Mouse (Mus musculus): ENCODE data around the gene Sh3pxd2a. TPM values are rescaled to one million over a fixed set of nuclear protein-coding genes. Genes with fewer than 3 reads are reported as not detected.

The Sh3pxd2a gene
- polyA plus RNA-seq, 1 experiment, result 13.4 TPM

DNA sequence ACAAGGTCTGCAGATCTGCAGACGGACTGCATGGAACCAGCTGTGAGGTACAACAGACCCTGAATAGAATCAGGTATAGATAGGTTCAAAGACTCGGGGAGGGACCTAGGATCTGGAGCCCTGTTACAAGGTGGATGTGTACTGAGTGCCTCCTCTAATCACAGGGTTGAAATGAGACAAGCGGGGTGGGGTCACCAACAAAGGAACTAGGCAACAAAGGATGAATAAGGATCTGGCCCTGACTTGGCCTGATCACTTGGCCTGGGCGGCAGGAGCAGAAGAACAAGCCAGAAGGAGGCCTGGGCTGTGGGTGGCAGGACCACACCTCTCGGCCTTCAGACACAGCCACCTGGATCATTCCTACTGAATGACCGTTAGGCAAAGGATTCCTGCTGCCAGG is 178.6 kb downstream of the Sh3pxd2a start:
- Histone ChIP-seq H3K4me1 (ENCODE audit: control insufficient read depth, insufficient read depth, low read length) (no peaks in the 10 kb centered on the region; the same call in 1 of the 2 replicates), H3K4me3 (ENCODE audit: insufficient read depth, low read length) (no peak overlapping the region), H3K27ac (ENCODE audit: insufficient read depth, low read length) (no peak overlapping the region)
- TF ChIP-seq POLR2A (IDR thresholded peaks at IDR 0.05; ENCODE audit: extremely low read depth, insufficient read depth, low read length), result no peak
- TF ChIP-seq CTCF (IDR thresholded peaks at IDR 0.05; ENCODE audit: extremely low read depth, insufficient read depth, low read length), result no peak

DNA sequence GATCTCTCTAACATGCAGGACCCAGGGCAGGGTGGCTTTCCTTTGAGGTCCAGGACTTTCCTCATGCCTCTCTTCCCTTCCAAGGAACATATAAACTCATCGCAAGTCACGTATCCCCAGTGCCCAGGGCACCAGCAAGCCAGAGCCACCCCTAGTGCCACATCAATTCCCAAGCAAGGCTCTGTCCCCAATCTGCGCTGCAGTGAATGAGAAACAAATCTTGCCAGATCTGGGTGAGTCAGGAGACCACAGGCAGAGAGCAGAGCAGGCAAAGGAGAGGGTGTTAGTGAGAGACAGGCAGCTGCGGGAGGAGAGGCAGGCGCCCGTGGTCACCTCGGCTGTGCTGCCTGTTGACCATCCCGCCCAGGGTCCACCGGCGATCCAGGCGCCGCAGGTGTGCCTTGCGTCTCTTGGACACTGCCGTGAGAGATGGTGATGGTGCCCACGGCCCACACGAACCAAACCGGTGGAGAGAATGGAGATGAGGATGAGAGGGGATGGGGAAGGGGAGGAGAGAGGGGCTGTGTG is 181.4 kb downstream of the Sh3pxd2a start:
- TF ChIP-seq POLR2A (IDR thresholded peaks at IDR 0.05; ENCODE audit: extremely low read depth, insufficient read depth, low read length) (no peak), CTCF (IDR thresholded peaks at IDR 0.05; ENCODE audit: extremely low read depth, insufficient read depth, low read length) (no peak)
- Histone ChIP-seq H3K27ac (ENCODE audit: insufficient read depth, low read length) (no peak overlapping the region), H3K4me1 (ENCODE audit: control insufficient read depth, insufficient read depth, low read length) (peaks cover 9% of the 10 kb centered on the region), H3K4me3 (ENCODE audit: insufficient read depth, low read length) (no peak overlapping the region)

DNA sequence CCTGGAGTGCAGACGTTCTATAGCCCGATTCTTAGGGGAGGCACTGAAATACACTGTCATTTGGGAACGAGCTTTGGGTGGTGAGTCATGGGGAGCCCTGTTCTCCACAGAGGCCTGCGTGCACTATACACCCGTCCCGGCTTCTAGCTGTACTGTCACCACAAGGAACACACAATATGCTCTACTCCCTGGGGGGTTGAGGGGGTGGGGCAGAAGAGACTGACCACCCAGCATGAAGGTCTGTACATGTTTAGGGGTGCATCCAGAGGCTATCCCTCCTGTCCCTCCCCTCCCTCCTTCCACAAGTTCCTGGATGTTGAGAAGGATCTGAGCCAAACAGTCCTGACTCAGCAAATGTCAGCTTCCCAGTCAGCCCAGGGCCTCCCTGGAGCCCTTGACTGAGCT is 182.1 kb downstream of the Sh3pxd2a start:
- TF ChIP-seq POLR2A (IDR thresholded peaks at IDR 0.05; ENCODE audit: extremely low read depth, insufficient read depth, low read length), result no peak
- TF ChIP-seq CTCF (IDR thresholded peaks at IDR 0.05; ENCODE audit: extremely low read depth, insufficient read depth, low read length), result no peak
- H3K4me1 ChIP-seq (ENCODE audit: control insufficient read depth, insufficient read depth, low read length), result peaks cover 13% of the 10 kb centered on the region
- H3K4me3 ChIP-seq (ENCODE audit: insufficient read depth, low read length), result no peak overlapping the region
- H3K27ac ChIP-seq (ENCODE audit: insufficient read depth, low read length), result no peak overlapping the region

DNA sequence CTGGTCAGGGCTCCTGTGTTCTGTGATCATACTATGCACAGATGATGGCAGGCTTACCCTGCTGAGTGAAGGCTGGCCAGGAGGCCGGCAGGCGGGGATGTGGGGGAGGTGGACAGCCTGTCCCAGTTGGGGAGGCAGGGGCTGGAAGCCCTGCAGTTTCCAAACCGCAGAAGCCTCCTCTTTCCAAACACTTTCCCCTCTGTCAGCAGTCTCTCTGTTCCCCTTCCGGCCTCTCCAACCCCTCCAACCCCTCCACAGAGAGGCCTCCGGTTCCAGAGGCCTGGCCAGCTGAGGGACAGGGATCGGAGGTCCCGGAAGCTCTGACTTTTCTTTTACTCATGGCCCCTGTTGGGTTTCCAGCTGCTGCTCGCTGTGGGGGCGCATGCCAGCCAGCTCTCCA is 183.3 kb downstream of the Sh3pxd2a start:
- TF ChIP-seq CTCF (IDR thresholded peaks at IDR 0.05; ENCODE audit: extremely low read depth, insufficient read depth, low read length) (no peak), POLR2A (IDR thresholded peaks at IDR 0.05; ENCODE audit: extremely low read depth, insufficient read depth, low read length) (no peak)
- no peak overlapping the region for H3K27ac ChIP-seq (ENCODE audit: insufficient read depth, low read length)

DNA sequence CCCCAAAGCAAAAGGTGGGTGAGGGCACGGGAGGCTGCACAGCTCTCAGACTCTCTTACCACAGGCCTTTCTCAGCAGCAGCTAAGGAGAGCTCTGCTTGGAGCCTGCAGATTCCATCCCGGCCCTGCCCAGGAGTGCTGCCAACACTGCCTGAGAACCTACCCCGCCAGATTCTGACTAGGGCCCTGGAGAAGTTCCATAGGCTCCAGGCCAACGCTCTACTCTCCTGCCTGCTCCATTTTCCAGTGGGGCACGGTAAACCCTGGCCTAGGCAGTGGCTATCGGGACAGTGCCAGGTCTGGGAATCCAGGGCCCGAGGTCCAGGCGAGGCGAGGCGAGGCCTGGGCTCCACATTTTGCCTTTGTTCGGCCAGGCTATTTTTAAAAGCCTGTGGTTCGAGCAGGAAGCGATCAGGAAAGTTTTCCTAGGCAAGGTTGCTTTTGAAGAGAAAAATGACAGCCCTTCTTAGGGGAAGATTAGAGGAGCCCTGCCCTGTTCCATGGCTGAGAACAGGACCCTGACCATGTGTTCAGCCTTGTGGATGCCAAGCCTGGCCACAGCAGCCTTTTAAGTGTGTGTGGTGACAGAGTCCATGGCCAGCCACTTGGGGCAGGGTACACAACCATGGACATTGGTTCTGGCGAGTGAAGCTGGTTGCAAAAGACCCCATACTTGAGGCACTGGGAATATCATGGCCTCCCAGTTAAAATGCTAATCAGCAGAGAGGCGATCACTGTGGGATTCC is 184.2 kb downstream of the Sh3pxd2a start:
- Histone ChIP-seq H3K4me3 (ENCODE audit: insufficient read depth, low read length) (no peak overlapping the region), H3K4me1 (ENCODE audit: control insufficient read depth, insufficient read depth, low read length) (peaks cover 17% of the 10 kb centered on the region), H3K27ac (ENCODE audit: insufficient read depth, low read length) (peak overlapping the region; percentile 23)
- TF ChIP-seq POLR2A (IDR thresholded peaks at IDR 0.05; ENCODE audit: extremely low read depth, insufficient read depth, low read length), result no peak
- TF ChIP-seq CTCF (IDR thresholded peaks at IDR 0.05; ENCODE audit: extremely low read depth, insufficient read depth, low read length), result no peak

More for the DNA sequence above, 183.3 kb downstream of the Sh3pxd2a start:
- peaks cover 17% of the 10 kb centered on the region for H3K4me1 ChIP-seq (ENCODE audit: control insufficient read depth, insufficient read depth, low read length)
- no peak overlapping the region for H3K4me3 ChIP-seq (ENCODE audit: insufficient read depth, low read length)

DNA sequence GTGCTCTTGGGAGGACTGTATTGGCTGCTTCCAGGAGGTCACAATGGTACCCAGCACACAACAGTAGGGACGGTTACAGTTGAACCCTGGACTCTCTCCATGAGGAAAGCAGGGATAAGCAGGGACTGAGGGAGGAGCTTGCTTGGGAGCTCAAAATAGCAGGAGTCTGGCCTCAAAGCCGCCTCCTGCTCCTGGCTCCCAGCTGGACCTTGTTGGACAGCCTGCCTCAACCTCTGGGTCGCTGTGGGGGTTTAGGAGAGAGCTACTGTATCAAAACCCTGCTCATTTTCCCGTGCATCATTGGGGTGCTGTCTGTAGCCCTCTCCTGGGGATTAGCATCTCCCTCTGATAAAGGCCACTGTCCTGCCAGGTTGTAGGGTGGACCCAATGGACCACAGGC is 184.8 kb downstream of the Sh3pxd2a start:
- no peak overlapping the region for H3K4me3 ChIP-seq (ENCODE audit: insufficient read depth, low read length)
- H3K27ac ChIP-seq (ENCODE audit: insufficient read depth, low read length), result peak overlapping the region; percentile 20; the same call in 1 of the 2 replicates
- TF ChIP-seq CTCF (IDR thresholded peaks at IDR 0.05; ENCODE audit: extremely low read depth, insufficient read depth, low read length) (no peak), POLR2A (IDR thresholded peaks at IDR 0.05; ENCODE audit: extremely low read depth, insufficient read depth, low read length) (no peak)
- peaks cover 17% of the 10 kb centered on the region for H3K4me1 ChIP-seq (ENCODE audit: control insufficient read depth, insufficient read depth, low read length)

DNA sequence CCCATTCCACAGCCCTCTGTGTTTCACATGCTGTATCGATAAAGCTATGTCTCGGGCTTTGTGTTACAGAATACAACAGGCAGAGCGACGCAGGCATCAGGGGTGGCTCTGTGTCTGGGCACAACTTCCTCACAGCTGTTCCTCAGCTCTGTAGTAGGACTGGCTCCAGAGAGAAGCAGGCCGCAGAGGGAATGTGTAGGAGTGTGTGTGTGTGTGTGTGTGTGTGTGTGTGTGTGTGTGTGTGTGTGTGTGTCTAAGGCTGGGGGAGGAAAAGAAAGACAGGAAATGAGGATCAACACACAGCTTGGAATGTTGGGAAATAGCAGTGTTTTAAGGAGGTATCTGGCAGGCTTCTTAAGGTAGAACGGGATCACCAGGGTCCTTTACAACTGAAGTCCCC is 187.5 kb downstream of the Sh3pxd2a start:
- Histone ChIP-seq H3K4me1 (ENCODE audit: control insufficient read depth, insufficient read depth, low read length) (peaks cover 17% of the 10 kb centered on the region), H3K27ac (ENCODE audit: insufficient read depth, low read length) (0 out of 2 replicates have a peak overlapping the region, but pooled peaks have one; percentile 10), H3K4me3 (ENCODE audit: insufficient read depth, low read length) (no peak overlapping the region)
- TF ChIP-seq CTCF (IDR thresholded peaks at IDR 0.05; ENCODE audit: extremely low read depth, insufficient read depth, low read length) (no peak), POLR2A (IDR thresholded peaks at IDR 0.05; ENCODE audit: extremely low read depth, insufficient read depth, low read length) (no peak)

DNA sequence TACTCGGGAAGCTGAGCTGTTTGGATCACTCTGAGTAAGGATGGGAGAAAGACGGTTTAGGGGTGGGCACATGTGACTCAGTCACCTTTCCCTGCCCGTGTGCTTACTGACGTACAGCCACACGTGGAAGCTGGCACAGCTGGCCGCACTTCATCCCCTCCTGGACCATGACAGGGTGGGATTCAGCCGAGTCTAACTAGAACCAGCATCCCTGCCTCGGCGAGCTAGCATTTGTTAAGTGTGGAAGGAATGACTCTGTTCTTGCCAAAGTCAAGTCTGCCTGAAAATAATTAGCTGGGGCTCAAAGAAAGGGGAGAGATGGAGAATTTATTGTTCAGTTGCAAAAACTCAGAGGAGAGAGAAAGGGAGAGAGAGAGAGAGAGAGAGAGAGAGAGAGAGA is 193.7 kb downstream of the Sh3pxd2a start:
- no peak overlapping the region for H3K4me3 ChIP-seq (ENCODE audit: insufficient read depth, low read length)
- no peak overlapping the region for H3K27ac ChIP-seq (ENCODE audit: insufficient read depth, low read length)
- TF ChIP-seq POLR2A (IDR thresholded peaks at IDR 0.05; ENCODE audit: extremely low read depth, insufficient read depth, low read length) (no peak), CTCF (IDR thresholded peaks at IDR 0.05; ENCODE audit: extremely low read depth, insufficient read depth, low read length) (no peak)
- H3K4me1 ChIP-seq (ENCODE audit: control insufficient read depth, insufficient read depth, low read length), result no peaks in the 10 kb centered on the region

DNA sequence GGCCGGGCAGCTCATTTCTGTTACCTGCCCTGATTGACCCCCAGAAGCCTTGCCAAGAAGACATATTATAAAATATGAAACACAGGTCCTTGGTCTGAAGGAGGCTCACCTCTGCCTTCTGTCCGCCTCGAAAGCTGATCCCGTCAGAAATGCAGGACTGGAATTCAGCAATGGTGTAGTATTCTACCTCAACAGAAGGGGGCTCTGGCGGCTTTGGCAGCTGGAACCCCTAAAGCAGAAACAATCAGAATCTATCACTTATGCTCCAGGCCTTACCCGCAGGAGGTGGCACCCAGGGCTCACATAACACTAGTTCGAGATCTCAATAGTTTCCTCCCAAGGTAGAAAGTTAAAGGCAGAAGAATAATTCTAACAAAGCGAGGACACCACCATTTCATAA is 194.5 kb downstream of the Sh3pxd2a start:
- Histone ChIP-seq H3K4me3 (ENCODE audit: insufficient read depth, low read length) (no peak overlapping the region), H3K4me1 (ENCODE audit: control insufficient read depth, insufficient read depth, low read length) (no peaks in the 10 kb centered on the region), H3K27ac (ENCODE audit: insufficient read depth, low read length) (no peak overlapping the region)
- TF ChIP-seq CTCF (IDR thresholded peaks at IDR 0.05; ENCODE audit: extremely low read depth, insufficient read depth, low read length) (peak; percentile 52), POLR2A (IDR thresholded peaks at IDR 0.05; ENCODE audit: extremely low read depth, insufficient read depth, low read length) (no peak)

DNA sequence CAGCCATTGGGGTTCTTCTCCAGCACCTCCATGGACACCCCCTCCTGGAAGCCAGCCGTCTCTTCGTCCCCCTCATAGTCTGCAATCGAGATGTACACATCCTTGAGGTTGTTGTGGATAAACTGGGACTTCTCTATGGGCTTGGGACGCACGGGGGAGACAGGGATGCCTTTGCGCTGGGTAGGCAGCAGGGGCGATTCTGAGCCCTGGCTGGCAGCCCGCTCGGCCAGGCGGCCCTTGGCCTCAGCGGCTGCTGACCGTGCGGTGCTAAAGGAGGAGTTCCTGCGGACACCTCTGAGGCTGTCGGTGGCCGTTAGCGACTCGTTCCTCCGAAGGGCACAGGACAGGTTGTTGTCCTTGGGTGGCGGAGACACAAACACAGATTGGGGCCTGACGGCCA is 197.1 kb downstream of the Sh3pxd2a start:
- TF ChIP-seq POLR2A (IDR thresholded peaks at IDR 0.05; ENCODE audit: extremely low read depth, insufficient read depth, low read length), result no peak
- no peak for TF ChIP-seq CTCF (IDR thresholded peaks at IDR 0.05; ENCODE audit: extremely low read depth, insufficient read depth, low read length)
- H3K4me3 ChIP-seq (ENCODE audit: insufficient read depth, low read length), result no peak overlapping the region
- 0 out of 2 replicates have a peak, but pooled peaks cover 1% of the 10 kb centered on the region for H3K4me1 ChIP-seq (ENCODE audit: control insufficient read depth, insufficient read depth, low read length)
- H3K27ac ChIP-seq (ENCODE audit: insufficient read depth, low read length), result no peak overlapping the region

All from cortical plate, adult 2 months (tissue).